Mouse (Mus musculus) midbrain, embryonic 15.5 days (tissue): ENCODE results near the gene Gm20425. TPM values are rescaled to one million over a fixed set of nuclear protein-coding genes. Genes with fewer than 3 reads are reported as not detected.
A peak's percentile ranks its signal among the peaks of the same experiment; 100 is the strongest.

Source experiments
- ATAC-seq: fragments of 200-750 bp; cut with Nextera tagmentation; replicated peaks from 2 replicates; pipeline ENCODE4 v1.8.0; 2017; ENCODE audit warnings: moderate TSS enrichment
- H3K27ac ChIP-seq: fragments of 300-500 bp; sonication (generic); 2 replicates; pipeline ENCODE4 v1.5.1; 2015; ENCODE audit warnings: mild to moderate bottlenecking, inconsistent platforms
- H3K27me3 ChIP-seq: fragments of 300-500 bp; sonication (generic); replicated peaks from 2 replicates; pipeline ENCODE4 v1.6.1; 2015; ENCODE audit warnings: inconsistent platforms
- H3K36me3 ChIP-seq: fragments of 300-500 bp; sonication (generic); replicated peaks from 2 replicates; pipeline ENCODE4 v1.6.1; 2015; ENCODE audit warnings: inconsistent platforms
- H3K4me1 ChIP-seq: fragments of 300-500 bp; sonication (generic); 2 replicates; pipeline ENCODE4 v1.6.1; 2015; ENCODE audit warnings: inconsistent platforms
- H3K4me2 ChIP-seq: fragments of 300-500 bp; sonication (generic); 2 replicates; pipeline ENCODE4 v1.6.1; 2015; ENCODE audit warnings: inconsistent platforms, mild to moderate bottlenecking, moderate library complexity
- H3K4me3 ChIP-seq: fragments of 300-500 bp; sonication (generic); 2 replicates; pipeline ENCODE4 v1.5.1; 2015; ENCODE audit warnings: mild to moderate bottlenecking, inconsistent platforms
- H3K9ac ChIP-seq: fragments of 300-500 bp; sonication (generic); 2 replicates; pipeline ENCODE4 v1.6.1; 2015; ENCODE audit warnings: mild to moderate bottlenecking, inconsistent platforms
- H3K9me3 ChIP-seq: fragments of 300-500 bp; sonication (generic); 2 replicates; pipeline ENCODE4 v1.6.1; 2016; ENCODE audit warnings: inconsistent platforms
- WGBS: fragments of 180-500 bp; shearing (Covaris S2); methylation state at CpG from one replicate; pipeline ENCODE4 v1.1.7; 2015; ENCODE audit warnings: mixed read lengths; 5-methylcytosine and 5-hydroxymethylcytosine counted together
- polyA plus RNA-seq: library from polyadenylated mRNA; unstranded; fragments of >200 nt; fragmentation: Nextera tagmentation; extraction: Ambion mirVana; gene quantifications from 2 replicates; pipeline ENCODE4 v1.2.1, GENCODE M21; 2015

The Gm20425 gene
- 0.37 TPM in 1 of 2 replicates, not detected in the other for polyA plus RNA-seq

DNA sequence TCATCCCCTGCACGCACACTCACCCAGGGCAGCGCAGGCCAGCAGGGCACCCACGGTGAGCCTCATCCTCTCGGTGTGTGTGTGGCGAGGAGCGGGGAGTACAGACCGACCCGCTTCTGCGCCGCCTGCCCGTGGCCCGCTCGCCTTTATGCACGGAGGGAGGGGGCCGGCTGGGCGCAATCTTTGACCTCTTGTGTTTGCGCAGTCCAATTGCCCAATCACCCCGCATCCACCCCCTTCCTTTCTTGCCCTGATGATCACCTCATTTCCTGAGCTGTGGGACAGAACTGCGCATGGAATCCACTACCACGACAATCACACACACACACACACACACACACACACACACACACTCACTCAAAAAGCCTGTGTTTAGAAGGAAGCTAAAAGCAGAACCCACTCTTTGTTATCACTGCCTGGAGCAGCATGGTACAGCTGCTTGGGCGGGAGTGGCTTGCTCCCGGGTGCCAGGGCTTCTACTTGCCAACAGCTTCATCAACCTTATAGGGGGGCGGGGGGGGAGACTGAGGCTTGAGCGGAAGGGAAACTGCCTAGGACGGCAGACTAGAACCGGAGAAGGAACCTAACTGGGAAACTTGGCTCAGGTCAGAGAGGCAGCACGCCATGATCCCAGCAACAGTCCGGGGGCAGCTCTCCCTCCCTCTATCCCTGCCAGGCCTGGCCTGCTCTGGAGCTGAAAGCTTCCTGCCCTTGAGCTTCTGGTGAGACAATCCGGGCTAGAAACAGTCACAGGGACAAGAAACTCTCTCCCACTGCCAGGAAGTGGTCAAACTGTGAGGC is at the start of gene Gm20425, which contains the start of gene Trf:
TSS of gene Gm20425 (minus strand) at position 157 of the 801 bp plus-strand sequence.
TSS of gene Trf (minus strand) at position 294 of the 801 bp plus-strand sequence.
- peak within 1 kb of the TSS; percentile 63; the same call in 1 of the 2 replicates for H3K27ac ChIP-seq
- peak within 1 kb of the TSS; percentile 38 for H3K4me2 ChIP-seq
- no peaks in the 10 kb centered on the region for H3K36me3 ChIP-seq
- no peaks in the 10 kb centered on the region for H3K27me3 ChIP-seq
- 48% methylated on average over 29 of the region's 29 CpGs for WGBS
- H3K9ac ChIP-seq, result peak within 1 kb of the TSS; percentile 25; the same call in 1 of the 2 replicates
- peak; percentile 62 for ATAC-seq
- peaks cover 8% of the 10 kb centered on the region; the same call in 1 of the 2 replicates for H3K4me1 ChIP-seq
- no peaks in the 10 kb centered on the region for H3K9me3 ChIP-seq
- no peak within 1 kb of the TSS for H3K4me3 ChIP-seq

DNA sequence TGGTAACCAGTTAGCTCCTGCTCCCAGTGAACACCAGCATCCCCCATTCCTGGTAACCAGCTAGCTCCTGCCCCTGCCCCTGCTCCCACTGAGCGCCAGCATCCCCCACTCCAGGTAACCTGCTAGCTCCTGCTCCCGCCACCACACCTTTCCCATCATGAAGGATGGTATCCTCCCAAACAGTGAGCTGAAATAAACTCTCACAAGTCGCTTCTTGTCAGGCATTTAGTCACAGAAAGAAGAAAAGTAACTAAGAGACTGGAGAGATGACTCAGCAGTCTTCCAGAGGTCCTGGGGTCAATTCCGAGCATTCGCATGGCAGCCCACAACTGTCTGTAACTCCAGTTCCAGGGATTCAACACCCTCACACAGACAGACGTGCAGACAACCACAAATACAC is 46.8 kb upstream of the Gm20425 start:
- no peaks in the 10 kb centered on the region for H3K27me3 ChIP-seq
- H3K9me3 ChIP-seq, result no peaks in the 10 kb centered on the region
- H3K36me3 ChIP-seq, result no peaks in the 10 kb centered on the region
- no peak overlapping the region for H3K4me2 ChIP-seq
- no peak overlapping the region for H3K4me3 ChIP-seq
- no peaks in the 10 kb centered on the region for H3K4me1 ChIP-seq
- H3K9ac ChIP-seq, result no peak overlapping the region
- ATAC-seq, result no peak
- 82% methylated on average over 6 of the region's 6 CpGs for WGBS
- no peak overlapping the region for H3K27ac ChIP-seq

- Histone ChIP-seq H3K27ac (no peak overlapping the region), H3K4me1 (0 out of 2 replicates have a peak, but pooled peaks cover 4% of the 10 kb centered on the region), H3K4me3 (no peak overlapping the region), H3K9ac (no peak overlapping the region), H3K27me3 (no peaks in the 10 kb centered on the region), H3K4me2 (no peak overlapping the region), H3K36me3 (no peaks in the 10 kb centered on the region), H3K9me3 (no peaks in the 10 kb centered on the region)
- ATAC-seq, result no peak
- WGBS, result 69% methylated on average over 1 of the region's 1 CpGs
These were observed 45.6 kb upstream of the Gm20425 start for GRCm38 (mm10) chr9:103275676-103276075.

DNA sequence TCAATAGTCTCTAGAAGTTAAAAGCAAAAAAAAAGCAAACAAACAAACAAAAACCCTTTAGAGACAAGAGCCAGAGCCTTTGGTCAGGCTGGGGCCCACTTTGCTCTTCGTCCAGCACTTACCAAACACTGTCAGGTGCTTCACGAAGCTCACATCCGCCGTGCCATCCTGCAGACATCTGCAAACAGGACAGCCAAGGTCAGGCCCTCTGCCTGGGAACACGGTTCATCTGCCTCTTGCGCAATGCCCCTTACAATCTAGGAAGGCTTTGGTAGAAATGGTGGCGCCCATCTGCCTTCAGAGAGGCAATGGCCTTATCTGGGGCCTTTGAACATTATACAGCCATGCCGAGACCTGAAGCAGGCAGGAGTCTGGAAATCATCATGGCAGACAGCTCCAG is 44.7 kb upstream of the Gm20425 start:
- Histone ChIP-seq H3K4me1 (0 out of 2 replicates have a peak, but pooled peaks cover 4% of the 10 kb centered on the region), H3K27ac (no peak overlapping the region), H3K36me3 (no peaks in the 10 kb centered on the region), H3K9ac (no peak overlapping the region), H3K4me3 (no peak overlapping the region), H3K27me3 (no peaks in the 10 kb centered on the region), H3K9me3 (no peaks in the 10 kb centered on the region), H3K4me2 (no peak overlapping the region)
- WGBS, result 91% methylated on average over 8 of the region's 8 CpGs
- ATAC-seq, result no peak

DNA sequence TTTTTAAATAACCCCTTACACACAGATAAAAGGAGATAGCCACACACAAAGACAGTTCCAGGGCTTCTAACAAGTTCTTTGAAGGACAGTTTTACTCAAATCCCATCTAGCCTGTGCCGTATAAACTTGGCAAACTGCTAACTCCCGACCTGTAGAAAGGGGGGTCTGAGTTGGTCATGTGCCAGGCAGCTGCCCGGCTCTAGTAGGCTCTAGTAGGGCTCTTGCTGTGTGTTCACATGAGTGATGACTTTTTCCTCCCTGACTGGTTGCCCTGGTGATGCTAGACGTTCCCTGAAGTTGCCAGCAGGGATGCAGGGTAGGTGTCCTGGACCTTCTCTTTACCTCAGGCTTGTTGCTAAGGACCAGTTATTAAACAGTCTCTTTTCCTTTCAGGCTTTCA is 41.0 kb upstream of the Gm20425 start:
- Histone ChIP-seq H3K36me3 (no peaks in the 10 kb centered on the region), H3K4me1 (0 out of 2 replicates have a peak, but pooled peaks cover 4% of the 10 kb centered on the region), H3K27me3 (no peaks in the 10 kb centered on the region), H3K27ac (no peak overlapping the region), H3K4me3 (no peak overlapping the region), H3K9me3 (no peaks in the 10 kb centered on the region), H3K4me2 (no peak overlapping the region), H3K9ac (no peak overlapping the region)
- WGBS, result 24% methylated on average over 4 of the region's 4 CpGs
- no peak for ATAC-seq

DNA sequence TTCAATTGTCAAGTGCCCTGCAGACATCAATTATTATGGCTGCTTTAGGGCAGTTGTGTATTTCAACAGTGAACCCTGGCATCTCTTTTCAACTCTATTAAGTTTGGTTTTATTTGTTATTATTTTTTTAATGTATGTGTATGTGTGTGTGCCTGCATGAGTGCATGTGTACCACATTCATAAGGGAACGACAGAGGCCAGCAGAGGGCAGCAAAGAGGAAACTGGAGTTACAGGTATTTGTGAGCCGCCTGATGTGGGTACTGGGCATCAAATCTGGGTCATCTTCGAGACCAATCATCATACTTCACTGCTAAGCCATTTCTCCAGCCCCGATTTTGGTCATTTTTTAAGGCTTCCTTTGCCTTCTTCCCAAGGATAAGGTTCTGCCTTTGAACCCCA is 35.7 kb upstream of the Gm20425 start:
- Histone ChIP-seq H3K27me3 (no peaks in the 10 kb centered on the region), H3K4me1 (no peaks in the 10 kb centered on the region), H3K9ac (no peak overlapping the region), H3K36me3 (no peaks in the 10 kb centered on the region), H3K9me3 (no peaks in the 10 kb centered on the region), H3K4me2 (no peak overlapping the region), H3K27ac (no peak overlapping the region), H3K4me3 (no peak overlapping the region)
- 91% methylated on average over 4 of the region's 4 CpGs for WGBS
- no peak for ATAC-seq

GRCm38 (mm10) chr9:103252906-103253305 is 22.8 kb upstream of the Gm20425 start:
- Histone ChIP-seq H3K4me1 (no peaks in the 10 kb centered on the region), H3K4me2 (no peak overlapping the region), H3K4me3 (no peak overlapping the region), H3K27ac (no peak overlapping the region), H3K9ac (no peak overlapping the region), H3K36me3 (no peaks in the 10 kb centered on the region), H3K9me3 (no peaks in the 10 kb centered on the region), H3K27me3 (no peaks in the 10 kb centered on the region)
- no peak for ATAC-seq
- 84% methylated on average over 5 of the region's 5 CpGs for WGBS

DNA sequence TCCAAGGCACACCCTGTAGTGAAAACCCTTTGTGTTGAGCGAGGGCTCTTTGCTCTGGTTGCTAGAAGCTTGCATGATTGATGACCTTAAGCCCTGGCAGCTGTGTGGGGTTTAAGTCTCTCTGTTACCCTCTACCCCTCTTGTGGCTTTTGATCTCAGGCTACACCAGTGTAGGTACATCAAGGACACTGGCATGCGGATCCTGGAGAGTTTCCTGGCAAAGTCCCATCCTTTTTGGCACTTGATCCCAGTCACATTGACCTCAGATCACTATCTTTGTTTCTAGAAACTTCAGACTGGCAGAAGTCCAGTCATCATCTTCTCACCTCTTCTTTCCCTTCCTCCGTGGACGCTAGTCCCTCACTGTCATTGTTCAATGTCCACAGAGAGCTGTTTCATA is 18.5 kb upstream of the Gm20425 start:
- H3K9me3 ChIP-seq, result no peaks in the 10 kb centered on the region
- no peak overlapping the region for H3K27ac ChIP-seq
- no peak overlapping the region for H3K4me3 ChIP-seq
- ATAC-seq, result no peak
- H3K36me3 ChIP-seq, result no peaks in the 10 kb centered on the region
- H3K27me3 ChIP-seq, result no peaks in the 10 kb centered on the region
- no peaks in the 10 kb centered on the region for H3K4me1 ChIP-seq
- H3K4me2 ChIP-seq, result no peak overlapping the region
- no peak overlapping the region for H3K9ac ChIP-seq
- 53% methylated on average over 4 of the region's 4 CpGs for WGBS

DNA sequence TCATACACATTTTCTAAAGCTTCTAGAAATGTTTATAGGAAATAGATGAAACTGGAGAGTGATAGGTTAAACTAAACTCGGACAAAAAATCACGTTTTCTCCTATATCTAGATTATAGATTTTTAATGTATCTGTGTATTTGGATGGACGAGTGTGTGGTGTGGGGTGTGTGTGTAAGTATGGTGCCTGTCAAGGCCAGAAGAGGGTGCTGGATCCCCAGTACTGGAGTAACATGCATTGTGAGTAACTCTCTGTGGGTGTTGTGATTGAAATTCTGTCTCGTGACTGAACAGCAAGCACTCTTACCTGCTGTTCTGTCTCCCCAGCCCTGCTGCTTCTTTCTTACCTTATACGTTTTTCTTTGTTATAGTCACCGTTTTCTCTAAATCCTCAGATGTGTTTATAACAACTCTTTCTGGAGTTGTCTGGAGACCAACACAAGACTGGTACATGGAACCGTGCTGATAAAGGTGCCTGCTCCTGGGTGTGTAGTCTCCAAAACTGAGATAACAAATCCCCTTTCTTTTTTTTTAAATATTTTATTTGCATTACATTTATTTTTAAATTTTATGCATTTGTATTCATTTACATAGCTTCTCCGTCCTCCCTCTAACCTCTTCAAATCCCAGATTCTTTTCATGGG is 16.5 kb upstream of the Gm20425 start:
- no peak overlapping the region for H3K9ac ChIP-seq

GRCm38 (mm10) chr9:103243640-103244039 is 13.5 kb upstream of the Gm20425 start:
- Histone ChIP-seq H3K4me2 (no peak overlapping the region), H3K27ac (no peak overlapping the region), H3K9ac (no peak overlapping the region), H3K4me3 (no peak overlapping the region), H3K9me3 (no peaks in the 10 kb centered on the region), H3K4me1 (no peaks in the 10 kb centered on the region), H3K36me3 (no peaks in the 10 kb centered on the region), H3K27me3 (no peaks in the 10 kb centered on the region)
- WGBS, result 94% methylated on average over 4 of the region's 4 CpGs
- ATAC-seq, result no peak

More for the DNA sequence above, 16.5 kb upstream of the Gm20425 start:
- 85% methylated on average over 8 of the region's 8 CpGs for WGBS
- no peaks in the 10 kb centered on the region for H3K27me3 ChIP-seq
- no peaks in the 10 kb centered on the region for H3K4me1 ChIP-seq
- H3K27ac ChIP-seq, result no peak overlapping the region
- no peak overlapping the region for H3K4me3 ChIP-seq
- no peak for ATAC-seq
- H3K36me3 ChIP-seq, result no peaks in the 10 kb centered on the region
- no peaks in the 10 kb centered on the region for H3K9me3 ChIP-seq
- H3K4me2 ChIP-seq, result no peak overlapping the region

DNA sequence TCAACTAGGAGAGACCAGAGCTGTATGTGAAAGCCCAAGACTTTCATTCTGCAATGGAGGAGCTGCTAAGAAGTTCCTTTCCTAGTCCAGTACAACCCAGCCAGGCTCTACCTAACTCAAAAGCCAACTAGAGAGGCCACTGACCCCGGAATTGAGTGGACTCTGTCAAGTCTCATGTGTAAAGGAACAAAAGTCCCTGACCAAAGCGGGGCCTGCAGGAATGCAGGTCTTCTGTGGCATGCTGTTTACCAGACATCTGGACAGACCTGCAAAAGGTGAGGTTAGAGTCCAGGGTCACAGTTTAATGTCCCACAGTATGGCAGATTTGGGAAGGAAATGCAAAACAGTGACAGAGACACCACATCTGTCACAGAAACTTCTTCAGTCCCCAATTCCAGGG is 11.1 kb upstream of the Gm20425 start:
- Histone ChIP-seq H3K36me3 (no peaks in the 10 kb centered on the region), H3K27ac (no peak overlapping the region), H3K4me3 (no peak overlapping the region), H3K27me3 (no peaks in the 10 kb centered on the region), H3K4me1 (no peaks in the 10 kb centered on the region), H3K9me3 (no peaks in the 10 kb centered on the region), H3K4me2 (no peak overlapping the region), H3K9ac (no peak overlapping the region)
- ATAC-seq, result no peak
- WGBS, result 84% methylated on average over 2 of the region's 2 CpGs

GRCm38 (mm10) chr9:103239471-103239870 is 9.4 kb upstream of the Gm20425 start:
- ATAC-seq, result no peak

More at GRCm38 (mm10) chr9:103239471-103239870, 9.4 kb upstream of the Gm20425 start:
- Histone ChIP-seq H3K9ac (no peak overlapping the region), H3K4me1 (no peaks in the 10 kb centered on the region), H3K36me3 (no peaks in the 10 kb centered on the region), H3K9me3 (no peaks in the 10 kb centered on the region), H3K27ac (no peak overlapping the region), H3K4me2 (no peak overlapping the region), H3K4me3 (no peak overlapping the region), H3K27me3 (no peaks in the 10 kb centered on the region)
- 88% methylated on average over 6 of the region's 6 CpGs for WGBS
